Mouse (Mus musculus): ENCODE measurements at regions not wholly inside any gene's neighbourhood (a gene's known extent, or its start where the extent isn't known, plus 50 kb on each side); places are given as distances from the start of the nearest gene placed in this dataset.

- no peaks in the 10 kb centered on the region for H3K4me1 ChIP-seq
- no peak overlapping the region for H3K4me3 ChIP-seq (replicated peaks)
- no peaks in the 10 kb centered on the region for H3K27me3 ChIP-seq
- ATAC-seq (ENCODE audit: insufficient number of reproducible peaks, low FRiP score, low TSS enrichment, low read depth), result no peak
- H3K9me3 ChIP-seq (replicated peaks), result no peaks in the 10 kb centered on the region
- 33% methylated on average over 5 of the region's 5 CpGs for WGBS
- no peak overlapping the region for H3K27ac ChIP-seq (replicated peaks)
- no peaks in the 10 kb centered on the region for H3K36me3 ChIP-seq
- no peak overlapping the region for H3K9ac ChIP-seq
- H3K4me2 ChIP-seq (replicated peaks), result no peak overlapping the region
These were observed 287.7 kb upstream of the Gm9747 start for GRCm38 (mm10) chr1:81945236-81945635.

- H3K9ac ChIP-seq, result no peak overlapping the region
- no peak for ATAC-seq (ENCODE audit: insufficient number of reproducible peaks, low FRiP score, low TSS enrichment, low read depth)
- no peak overlapping the region for H3K4me3 ChIP-seq (replicated peaks)
- no peaks in the 10 kb centered on the region for H3K9me3 ChIP-seq (replicated peaks)
- no peaks in the 10 kb centered on the region for H3K27me3 ChIP-seq
- no peak overlapping the region for H3K4me2 ChIP-seq (replicated peaks)
- H3K4me1 ChIP-seq, result no peaks in the 10 kb centered on the region
- 40% methylated on average over 3 of the region's 3 CpGs for WGBS
- no peak overlapping the region for H3K27ac ChIP-seq (replicated peaks)
- no peaks in the 10 kb centered on the region for H3K36me3 ChIP-seq
These were observed 282.8 kb upstream of the Gm9747 start for GRCm38 (mm10) chr1:81950140-81950550.

- H3K4me2 ChIP-seq (replicated peaks), result no peak overlapping the region
- H3K9ac ChIP-seq, result no peak overlapping the region
- no peaks in the 10 kb centered on the region for H3K27me3 ChIP-seq
- no peaks in the 10 kb centered on the region for H3K9me3 ChIP-seq (replicated peaks)
- WGBS, result 63% methylated on average over 1 of the region's 1 CpGs
- no peak for ATAC-seq (ENCODE audit: insufficient number of reproducible peaks, low FRiP score, low TSS enrichment, low read depth)
- H3K4me1 ChIP-seq, result no peaks in the 10 kb centered on the region
- no peak overlapping the region for H3K27ac ChIP-seq (replicated peaks)
- H3K36me3 ChIP-seq, result no peaks in the 10 kb centered on the region
- H3K4me3 ChIP-seq (replicated peaks), result no peak overlapping the region
These were observed 282.1 kb upstream of the Gm9747 start for GRCm38 (mm10) chr1:81950853-81951252.

- Histone ChIP-seq H3K4me3 (replicated peaks) (no peak overlapping the region), H3K36me3 (no peaks in the 10 kb centered on the region), H3K9me3 (replicated peaks) (no peaks in the 10 kb centered on the region), H3K27ac (replicated peaks) (no peak overlapping the region), H3K27me3 (no peaks in the 10 kb centered on the region), H3K4me1 (no peaks in the 10 kb centered on the region), H3K4me2 (replicated peaks) (no peak overlapping the region), H3K9ac (no peak overlapping the region)
- 75% methylated on average over 4 of the region's 4 CpGs for WGBS
- ATAC-seq (ENCODE audit: insufficient number of reproducible peaks, low FRiP score, low TSS enrichment, low read depth), result no peak
These were observed 281.4 kb upstream of the Gm9747 start for GRCm38 (mm10) chr1:81951493-81952011.

GRCm38 (mm10) chr1:81952095-81952494 is 280.8 kb upstream of the Gm9747 start:
- no peak overlapping the region for H3K27ac ChIP-seq (replicated peaks)
- no peaks in the 10 kb centered on the region for H3K27me3 ChIP-seq
- ATAC-seq (ENCODE audit: insufficient number of reproducible peaks, low FRiP score, low TSS enrichment, low read depth), result no peak
- H3K4me3 ChIP-seq (replicated peaks), result no peak overlapping the region
- 62% methylated on average over 3 of the region's 3 CpGs for WGBS
- no peaks in the 10 kb centered on the region for H3K4me1 ChIP-seq
- H3K36me3 ChIP-seq, result no peaks in the 10 kb centered on the region
- no peaks in the 10 kb centered on the region for H3K9me3 ChIP-seq (replicated peaks)
- H3K9ac ChIP-seq, result no peak overlapping the region
- no peak overlapping the region for H3K4me2 ChIP-seq (replicated peaks)

GRCm38 (mm10) chr1:81954507-81954906 is 278.4 kb upstream of the Gm9747 start:
- Histone ChIP-seq H3K9ac (no peak overlapping the region), H3K4me1 (no peaks in the 10 kb centered on the region), H3K36me3 (no peaks in the 10 kb centered on the region), H3K4me2 (replicated peaks) (no peak overlapping the region), H3K27ac (replicated peaks) (no peak overlapping the region), H3K9me3 (replicated peaks) (no peaks in the 10 kb centered on the region), H3K4me3 (replicated peaks) (no peak overlapping the region), H3K27me3 (no peaks in the 10 kb centered on the region)
- WGBS, result 32% methylated on average over 2 of the region's 2 CpGs
- peak; percentile 29; the same call in 1 of the 2 replicates for ATAC-seq (ENCODE audit: insufficient number of reproducible peaks, low FRiP score, low TSS enrichment, low read depth)

- Histone ChIP-seq H3K27me3 (no peaks in the 10 kb centered on the region), H3K36me3 (no peaks in the 10 kb centered on the region), H3K4me2 (replicated peaks) (no peak overlapping the region), H3K4me3 (replicated peaks) (no peak overlapping the region), H3K27ac (replicated peaks) (no peak overlapping the region), H3K9ac (no peak overlapping the region), H3K9me3 (replicated peaks) (no peaks in the 10 kb centered on the region), H3K4me1 (no peaks in the 10 kb centered on the region)
- 88% methylated on average over 1 of the region's 1 CpGs for WGBS
- no peak for ATAC-seq (ENCODE audit: insufficient number of reproducible peaks, low FRiP score, low TSS enrichment, low read depth)
These were observed 265.9 kb upstream of the Gm9747 start for GRCm38 (mm10) chr1:81967062-81967461.

- ATAC-seq (ENCODE audit: insufficient number of reproducible peaks, low FRiP score, low TSS enrichment, low read depth), result no peak
- WGBS, result 68% methylated on average over 1 of the region's 1 CpGs
- H3K4me2 ChIP-seq (replicated peaks), result no peak overlapping the region
- H3K9me3 ChIP-seq (replicated peaks), result no peaks in the 10 kb centered on the region
- no peaks in the 10 kb centered on the region for H3K27me3 ChIP-seq
- H3K36me3 ChIP-seq, result no peaks in the 10 kb centered on the region
- H3K4me1 ChIP-seq, result no peaks in the 10 kb centered on the region
- no peak overlapping the region for H3K27ac ChIP-seq (replicated peaks)
- no peak overlapping the region for H3K9ac ChIP-seq
- no peak overlapping the region for H3K4me3 ChIP-seq (replicated peaks)
These were observed 265.1 kb upstream of the Gm9747 start for GRCm38 (mm10) chr1:81967746-81968295.

GRCm38 (mm10) chr1:81972575-81972974 is 260.3 kb upstream of the Gm9747 start:
- no peak for ATAC-seq (ENCODE audit: insufficient number of reproducible peaks, low FRiP score, low TSS enrichment, low read depth)
- H3K27me3 ChIP-seq, result no peaks in the 10 kb centered on the region
- H3K36me3 ChIP-seq, result no peaks in the 10 kb centered on the region
- H3K4me3 ChIP-seq (replicated peaks), result no peak overlapping the region
- no peak overlapping the region for H3K27ac ChIP-seq (replicated peaks)
- no peak overlapping the region for H3K4me2 ChIP-seq (replicated peaks)
- H3K4me1 ChIP-seq, result no peaks in the 10 kb centered on the region
- no peak overlapping the region for H3K9ac ChIP-seq
- H3K9me3 ChIP-seq (replicated peaks), result no peaks in the 10 kb centered on the region
- WGBS, result 63% methylated on average over 5 of the region's 5 CpGs

GRCm38 (mm10) chr1:81973481-81973880 is 259.4 kb upstream of the Gm9747 start:
- 89% methylated on average over 4 of the region's 4 CpGs for WGBS
- no peak for ATAC-seq (ENCODE audit: insufficient number of reproducible peaks, low FRiP score, low TSS enrichment, low read depth)
- H3K4me3 ChIP-seq (replicated peaks), result no peak overlapping the region
- no peaks in the 10 kb centered on the region for H3K36me3 ChIP-seq
- H3K9me3 ChIP-seq (replicated peaks), result no peaks in the 10 kb centered on the region
- no peak overlapping the region for H3K4me2 ChIP-seq (replicated peaks)
- no peak overlapping the region for H3K27ac ChIP-seq (replicated peaks)
- no peak overlapping the region for H3K9ac ChIP-seq
- no peaks in the 10 kb centered on the region for H3K4me1 ChIP-seq
- H3K27me3 ChIP-seq, result no peaks in the 10 kb centered on the region

- Histone ChIP-seq H3K4me3 (replicated peaks) (no peak overlapping the region), H3K27ac (replicated peaks) (no peak overlapping the region), H3K4me1 (peaks cover 3% of the 10 kb centered on the region; the same call in 1 of the 2 replicates), H3K9ac (no peak overlapping the region), H3K27me3 (no peaks in the 10 kb centered on the region), H3K4me2 (replicated peaks) (no peak overlapping the region), H3K9me3 (replicated peaks) (no peaks in the 10 kb centered on the region), H3K36me3 (no peaks in the 10 kb centered on the region)
- 66% methylated on average over 5 of the region's 5 CpGs for WGBS
- ATAC-seq (ENCODE audit: insufficient number of reproducible peaks, low FRiP score, low TSS enrichment, low read depth), result no peak
These were observed 225.0 kb upstream of the Gm9747 start for GRCm38 (mm10) chr1:82007943-82008342.

GRCm38 (mm10) chr1:82008805-82009204 is 224.1 kb upstream of the Gm9747 start:
- ATAC-seq (ENCODE audit: insufficient number of reproducible peaks, low FRiP score, low TSS enrichment, low read depth), result peak; percentile 67
- no peaks in the 10 kb centered on the region for H3K27me3 ChIP-seq
- no peak overlapping the region for H3K4me2 ChIP-seq (replicated peaks)
- no peak overlapping the region for H3K27ac ChIP-seq (replicated peaks)
- no peak overlapping the region for H3K9ac ChIP-seq
- no peaks in the 10 kb centered on the region for H3K36me3 ChIP-seq
- H3K9me3 ChIP-seq (replicated peaks), result no peaks in the 10 kb centered on the region
- no peak overlapping the region for H3K4me3 ChIP-seq (replicated peaks)
- WGBS, result 58% methylated on average over 4 of the region's 4 CpGs
- H3K4me1 ChIP-seq, result peaks cover 3% of the 10 kb centered on the region; the same call in 1 of the 2 replicates

Measured in embryonic facial prominence, embryonic 15.5 days (tissue).